Mouse (Mus musculus) cortical plate, adult 2 months (tissue): ENCODE results near the gene Eaf1.

Experiments
- CTCF ChIP-seq: fragments of 200-500 bp; IDR thresholded peaks from 2 replicates; pipeline ENCODE4 v1.5.1; 2011; ENCODE audit warnings: mild to moderate bottlenecking, control low read depth, low read length; ENCODE audit not compliant: insufficient read depth; ENCODE audit errors: extremely low read depth
- POLR2A ChIP-seq: fragments of 200-500 bp; IDR thresholded peaks from 2 replicates; pipeline ENCODE4 v1.6.1; 2011; ENCODE audit warnings: mild to moderate bottlenecking, low read length, control low read depth; ENCODE audit not compliant: insufficient read depth; ENCODE audit errors: extremely low read depth

DNA sequence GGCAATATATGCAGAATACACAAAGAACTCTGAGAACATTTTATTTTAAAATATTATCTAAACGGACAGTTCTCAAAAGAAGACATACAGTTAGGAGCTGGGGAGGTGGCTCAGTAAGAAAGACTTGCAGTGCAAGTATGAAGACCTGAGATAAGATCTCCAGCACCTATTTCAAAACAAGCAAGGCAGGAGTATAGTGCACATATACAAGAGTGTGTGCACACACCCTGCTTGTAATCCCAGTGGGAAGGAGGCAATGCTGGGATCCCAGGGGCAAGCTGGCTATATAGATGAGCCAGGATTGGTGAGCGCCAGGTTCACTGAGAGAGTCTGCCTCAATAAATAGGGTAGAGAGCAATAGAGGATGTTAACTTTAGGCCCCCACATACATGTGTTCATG, 21.7 kb downstream of the Eaf1 start:
- TF ChIP-seq POLR2A: no peak
- no peak for TF ChIP-seq CTCF
